Mouse (Mus musculus) left cerebral cortex, adult 11 months (tissue): ENCODE data around the gene Snrnp40.

Experiments used
- DNase-seq: peaks from one replicate; pipeline ENCODE4 v3.0.0; 2022; ENCODE audit warnings: low spot score

Gene Snrnp40

DNA sequence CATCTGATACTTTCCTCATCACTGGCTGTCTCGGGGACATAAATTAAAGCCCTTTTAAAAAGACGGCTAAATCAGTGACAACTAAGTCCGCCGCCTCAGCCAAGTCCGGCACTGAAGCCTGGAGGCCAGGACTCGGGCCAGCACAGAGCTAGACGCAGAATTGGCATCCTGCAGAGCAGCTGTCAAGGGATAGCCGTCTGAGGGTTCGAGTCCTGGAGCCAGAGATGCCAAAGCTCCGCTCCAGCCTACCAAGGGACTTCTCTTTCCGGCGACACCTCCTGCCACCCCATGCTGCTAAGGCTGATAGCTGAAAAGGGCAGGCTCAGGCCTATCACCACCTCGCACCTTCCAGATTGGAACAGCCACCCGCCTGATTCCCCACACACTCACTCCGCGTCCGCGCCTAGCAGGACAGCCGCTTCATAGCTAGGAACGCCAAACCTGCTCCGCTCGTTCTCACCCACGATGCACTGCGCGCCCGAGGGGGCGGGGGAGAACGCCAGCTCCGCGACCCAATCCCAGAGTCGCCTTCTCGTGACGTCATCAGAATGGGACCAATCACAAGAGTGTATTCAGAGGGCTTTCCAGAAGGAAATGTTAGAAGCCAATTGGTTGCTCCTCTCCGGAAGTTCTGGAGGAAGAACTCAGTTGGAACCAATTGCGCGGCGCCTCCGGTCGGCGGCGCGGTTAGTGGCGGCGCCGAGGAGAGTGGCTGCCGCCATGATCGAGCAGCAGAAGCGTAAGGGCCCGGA lies at the start of gene Snrnp40, which contains the start of gene Zcchc17:
Gene Snrnp40, plus strand, starts transcription at position 647 of the 752 bp plus-strand sequence.
Gene Zcchc17, minus strand, starts transcription at position 458 of the 752 bp plus-strand sequence.
- DNase-seq = peak; percentile 99

DNA sequence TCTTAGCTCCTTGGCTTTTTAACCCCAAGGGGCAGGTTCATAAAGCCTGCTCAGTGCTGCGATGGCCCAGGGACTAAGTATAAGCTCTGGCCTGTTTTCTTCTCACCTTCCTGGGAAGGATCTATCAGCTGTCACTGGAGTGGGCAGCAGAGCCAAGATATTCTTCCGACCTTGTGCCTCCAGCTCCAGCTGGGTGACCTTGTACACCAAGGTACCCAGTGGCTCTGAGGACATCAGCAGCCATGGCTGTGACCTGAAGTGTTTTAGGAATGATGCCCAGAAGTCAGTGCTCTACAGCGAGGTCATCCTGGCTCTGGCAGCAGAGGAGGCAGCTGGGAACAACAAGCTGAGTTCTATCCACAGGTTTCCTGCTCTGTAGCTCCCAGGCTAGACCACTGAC lies 47.4 kb upstream of the Snrnp40 start:
- DNase-seq = no peak

DNA sequence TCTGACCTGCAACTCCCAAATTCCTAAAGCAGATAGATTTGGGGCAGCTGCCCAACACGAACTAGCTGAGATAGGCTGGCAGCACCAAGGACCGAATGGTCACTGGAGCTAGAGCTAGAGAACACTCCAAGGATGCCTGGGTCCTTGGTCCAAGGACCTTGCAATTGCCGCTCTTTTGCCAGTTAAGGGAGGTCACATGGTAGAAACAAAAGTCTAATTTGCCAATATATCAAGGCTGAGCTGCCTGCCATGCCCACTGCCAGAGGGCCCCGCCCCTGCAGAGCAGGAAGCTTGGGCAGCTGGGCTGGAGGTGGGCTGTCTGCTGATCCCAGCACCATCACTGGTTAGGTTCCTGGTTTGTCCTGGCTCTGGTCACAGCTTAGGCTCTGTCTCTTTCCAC lies 46.4 kb upstream of the Snrnp40 start:
- DNase-seq = no peak

DNA sequence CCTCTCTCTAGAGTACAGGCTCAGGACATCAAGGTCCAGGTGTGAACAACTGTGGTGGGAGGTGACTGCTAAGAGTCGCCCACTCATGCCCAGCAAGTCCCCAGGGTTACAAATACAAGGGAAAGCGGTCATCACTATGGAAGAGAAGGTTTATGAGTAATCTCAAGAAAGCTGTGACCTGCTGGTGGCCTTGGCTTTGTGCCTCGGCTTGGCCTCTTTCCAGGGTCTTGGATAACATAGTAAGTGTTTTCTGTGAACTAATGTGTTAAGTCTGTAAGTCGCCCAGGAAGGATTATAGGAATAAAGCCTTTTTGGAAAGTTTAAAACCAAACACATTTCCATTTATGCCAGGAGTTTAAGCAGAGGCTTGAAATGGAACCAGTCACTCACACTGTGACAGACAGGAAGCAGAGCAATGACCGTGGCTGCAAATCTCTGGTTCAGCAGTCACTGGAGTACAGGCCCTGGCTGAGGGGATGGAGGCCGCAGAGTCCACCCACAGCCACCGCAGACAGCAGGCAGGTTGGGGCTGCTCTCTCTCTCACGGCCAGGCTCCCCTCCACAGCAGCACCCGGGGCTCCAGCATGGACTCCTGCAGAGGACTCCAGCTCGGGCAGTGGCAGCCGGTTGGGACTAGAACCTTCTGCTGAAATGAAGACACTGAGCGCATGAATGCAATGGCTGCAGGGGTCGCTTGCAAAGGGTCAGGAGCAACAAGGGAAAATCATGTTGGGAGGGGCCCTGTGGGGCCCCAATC lies 44.0 kb upstream of the Snrnp40 start:
- DNase-seq = no peak

DNA sequence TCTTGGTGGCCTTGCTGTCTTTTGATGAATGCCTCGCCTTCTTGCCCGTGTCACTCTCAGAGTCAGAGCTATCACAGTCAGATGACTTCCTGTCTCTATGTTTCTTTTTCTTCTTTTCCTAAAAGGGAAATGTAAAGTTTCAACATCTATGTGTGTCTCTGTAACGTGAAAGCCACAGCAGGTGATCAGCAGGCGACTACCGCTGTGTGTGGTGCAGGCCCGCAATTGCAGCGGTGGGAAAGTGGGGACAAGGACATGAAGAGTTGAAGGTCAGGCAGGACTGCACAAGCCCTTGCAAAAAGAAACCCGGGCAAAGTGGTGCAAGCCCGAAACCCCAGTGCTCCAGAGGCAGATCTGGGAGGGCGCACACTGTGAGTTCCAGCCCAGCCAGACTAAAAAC lies 43.2 kb upstream of the Snrnp40 start:
- DNase-seq = no peak

DNA sequence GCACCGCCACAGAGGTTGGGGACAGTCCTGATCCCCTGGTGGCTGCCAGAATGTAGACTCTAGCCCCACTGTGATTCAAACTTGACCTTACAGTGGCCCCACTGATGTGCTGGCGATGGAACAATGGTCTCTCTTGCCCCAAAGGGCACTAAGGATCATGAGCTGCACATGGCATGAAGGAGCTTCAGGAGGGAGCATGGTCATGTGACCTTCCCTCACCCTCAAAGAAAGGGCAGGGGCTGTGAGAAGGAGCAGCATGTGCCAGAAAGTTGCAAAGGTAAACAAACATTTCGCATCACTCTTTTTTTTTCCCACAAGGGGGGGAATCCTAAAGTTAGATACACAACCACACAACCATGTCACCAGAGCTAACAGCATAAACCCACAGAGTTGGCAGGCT lies 41.8 kb upstream of the Snrnp40 start:
- DNase-seq = no peak

DNA sequence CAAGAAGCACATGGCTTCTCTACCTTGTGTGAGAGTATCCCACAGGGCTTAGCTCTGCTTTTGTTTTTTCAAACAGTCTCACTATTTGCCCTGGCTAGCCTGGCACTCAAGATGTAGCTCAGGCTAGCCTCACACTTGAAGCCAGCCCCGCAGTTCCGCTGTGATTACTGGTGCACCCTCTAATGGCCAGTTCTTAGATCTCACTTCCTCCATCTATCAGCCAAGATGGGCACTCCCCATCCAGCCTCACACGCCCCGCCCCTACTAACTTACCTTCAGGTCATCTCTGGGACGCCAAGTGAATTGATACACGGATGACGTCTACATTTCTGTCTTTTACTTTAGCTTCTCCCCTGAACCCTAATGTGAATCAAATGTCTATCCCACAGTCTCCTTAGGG lies 40.4 kb upstream of the Snrnp40 start:
- DNase-seq = no peak

DNA sequence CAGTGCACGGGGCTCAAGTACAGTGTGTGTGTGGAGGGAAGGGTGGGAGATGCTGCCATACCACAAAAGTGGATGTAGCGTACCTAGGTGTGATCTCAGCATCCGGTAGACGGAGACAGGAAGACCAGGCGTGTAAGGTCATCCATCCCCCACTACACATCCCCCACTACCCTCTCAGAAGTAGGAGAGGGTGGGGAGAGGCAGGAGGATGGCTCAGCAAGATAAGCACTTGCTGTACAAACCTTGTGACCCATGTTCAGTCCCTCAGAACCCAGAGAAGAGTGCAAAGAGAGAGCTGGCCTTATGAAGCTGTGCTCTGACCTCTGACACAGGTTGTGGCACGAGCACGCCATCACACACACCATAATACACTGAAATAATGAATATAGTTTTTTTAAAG lies 38.3 kb upstream of the Snrnp40 start:
- no peak for DNase-seq

DNA sequence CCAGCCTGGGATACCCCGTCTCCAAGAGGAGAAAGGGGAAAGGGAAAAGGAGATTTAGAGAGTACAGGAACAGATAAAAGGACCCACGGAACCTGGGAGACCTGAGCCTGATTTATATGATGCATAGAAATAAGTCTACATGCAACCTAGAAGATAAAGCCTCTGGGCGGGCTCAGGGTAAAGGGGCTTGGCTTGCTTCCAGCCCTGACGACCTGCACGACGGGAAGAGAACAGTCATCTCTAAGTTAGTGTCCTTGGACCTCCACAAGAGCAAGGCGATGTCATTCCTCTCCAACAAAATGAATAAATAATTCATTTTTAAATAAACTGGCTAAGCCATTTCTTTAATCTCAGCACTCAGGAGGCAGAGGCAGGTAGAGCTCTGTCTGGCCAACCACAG lies 37.4 kb upstream of the Snrnp40 start:
- DNase-seq = no peak

DNA sequence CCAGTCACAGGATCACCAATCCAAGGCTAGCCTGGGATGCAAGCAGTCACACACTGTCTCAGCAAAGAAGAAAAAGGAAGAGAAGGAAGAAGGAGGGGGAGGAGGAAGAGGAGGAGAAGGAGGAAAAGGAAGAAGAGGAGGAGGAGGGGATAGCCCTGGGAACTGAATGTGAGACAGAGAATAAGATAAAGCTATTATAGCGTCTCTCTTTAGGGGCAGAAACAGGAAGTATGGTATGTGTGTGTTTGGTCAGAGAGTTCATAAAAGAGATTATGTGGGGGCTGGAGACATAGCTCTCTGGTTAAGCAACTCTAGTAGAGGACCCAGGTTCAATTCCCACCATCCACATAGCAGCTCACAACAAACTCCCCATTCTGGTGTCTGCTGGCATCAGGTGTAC lies 36.8 kb upstream of the Snrnp40 start:
- DNase-seq = no peak

DNA sequence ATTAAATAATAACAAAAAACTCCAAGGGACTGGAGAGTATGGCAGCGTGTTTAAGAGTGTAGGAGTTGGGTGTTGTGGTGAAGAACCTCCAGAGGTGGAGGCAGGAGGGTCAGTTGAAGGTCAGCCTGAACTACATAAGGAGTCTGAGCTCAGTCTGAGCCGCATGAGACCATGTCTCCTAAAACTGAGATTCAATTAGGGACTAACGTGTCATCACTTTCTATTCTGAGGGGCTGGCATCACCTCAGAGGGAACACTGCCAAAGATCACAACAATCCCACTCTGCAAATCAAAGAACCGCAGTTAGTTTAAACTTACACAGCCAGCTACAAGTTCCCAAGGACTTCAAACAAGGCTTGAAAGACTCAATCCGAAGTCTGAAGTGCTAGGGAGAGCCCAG lies 36.3 kb upstream of the Snrnp40 start:
- DNase-seq = no peak

DNA sequence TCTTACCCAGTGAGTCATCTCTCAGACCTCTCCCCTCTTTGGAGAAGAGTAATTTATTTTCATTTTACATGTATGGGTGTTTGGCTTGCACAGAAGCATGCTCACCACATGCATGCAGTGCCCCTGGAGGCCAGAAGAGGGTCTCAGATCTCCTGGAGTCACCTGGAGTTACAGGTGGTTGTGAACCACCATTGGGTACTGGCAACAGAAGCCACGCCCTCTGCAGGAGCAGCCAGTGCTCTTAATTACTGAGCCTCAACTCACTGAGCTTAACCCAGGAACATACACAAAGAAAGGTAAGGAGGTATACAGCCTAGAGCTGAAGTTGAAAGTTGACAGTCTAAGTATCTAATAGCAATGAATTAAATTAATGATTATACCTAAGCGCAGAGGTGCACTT lies 34.5 kb upstream of the Snrnp40 start:
- DNase-seq = no peak

DNA sequence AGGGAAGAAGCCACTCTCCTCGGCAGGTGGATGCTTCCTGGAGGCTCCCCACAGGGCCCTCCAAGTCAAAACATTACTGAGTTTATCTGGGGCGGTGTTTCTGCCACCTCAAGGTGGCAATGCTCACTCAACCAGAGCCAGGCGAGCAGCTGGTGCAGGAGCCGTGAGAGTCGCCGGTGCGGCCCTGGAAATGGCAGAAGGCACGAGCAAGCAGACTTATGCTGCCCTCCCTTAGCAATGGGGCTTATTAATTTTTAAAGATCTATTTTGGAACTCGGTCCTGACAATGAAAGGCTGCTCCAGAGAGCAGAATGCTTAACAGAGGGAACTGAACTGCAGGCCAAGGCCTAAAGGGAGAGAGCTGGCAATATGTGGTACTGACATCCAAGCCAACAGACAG lies 32.6 kb upstream of the Snrnp40 start:
- DNase-seq = no peak

DNA sequence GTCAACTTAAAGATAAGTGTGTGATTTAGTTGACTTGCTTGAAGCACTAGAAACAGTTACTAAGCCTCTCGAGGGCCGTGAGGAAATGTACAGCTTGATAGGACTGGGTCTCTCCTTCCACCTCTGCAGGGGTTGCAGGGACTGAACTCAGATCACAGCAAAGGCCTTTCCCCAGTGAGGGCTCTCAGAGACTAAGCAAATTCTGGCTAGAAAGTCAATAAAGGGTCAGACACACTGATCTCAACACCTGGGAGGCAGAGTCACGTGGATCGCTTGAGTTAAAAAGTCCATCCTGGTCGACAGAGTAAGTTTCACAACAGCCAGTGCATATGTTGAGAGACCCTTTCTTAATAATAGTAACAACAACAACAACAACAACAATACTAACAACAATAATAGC lies 24.1 kb upstream of the Snrnp40 start:
- DNase-seq = no peak

DNA sequence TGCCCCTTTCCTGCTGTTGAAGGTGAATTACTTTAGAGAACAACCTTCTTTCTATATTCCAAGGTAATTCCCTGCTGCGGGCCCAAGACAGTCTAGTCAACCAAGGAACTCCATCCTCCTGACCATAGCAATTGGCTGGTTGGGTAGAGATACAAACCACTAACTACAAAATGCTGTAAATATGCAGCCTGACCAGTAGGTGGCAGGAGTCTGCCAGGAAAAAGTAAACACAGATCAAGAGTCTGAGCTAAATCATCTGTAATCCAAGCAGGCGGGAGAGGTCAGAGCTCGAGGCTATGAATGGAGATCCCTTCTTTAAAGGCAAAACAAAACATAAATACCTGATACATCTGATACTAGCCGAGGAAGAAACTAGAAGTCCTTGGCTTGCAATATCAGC lies 18.2 kb upstream of the Snrnp40 start:
- no peak for DNase-seq

DNA sequence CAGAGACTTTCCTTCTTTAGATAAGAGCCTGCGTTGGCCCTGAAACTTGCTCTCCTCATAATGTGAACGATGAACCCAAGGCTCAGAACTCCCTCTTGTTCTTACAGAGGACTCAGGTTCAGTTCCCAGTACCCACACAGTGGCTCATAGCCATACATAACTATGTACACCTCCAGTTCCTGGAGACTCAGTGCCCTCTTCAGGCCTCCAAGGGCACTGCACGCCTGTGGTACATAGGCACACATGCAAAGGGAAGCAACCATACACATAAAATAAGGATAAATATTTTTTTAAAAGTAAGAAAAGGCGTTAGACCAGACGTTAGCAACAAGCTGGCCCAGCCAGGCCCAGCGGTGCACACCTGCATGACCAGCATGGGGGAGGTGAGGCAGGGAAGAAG lies 10.3 kb upstream of the Snrnp40 start:
- no peak for DNase-seq

DNA sequence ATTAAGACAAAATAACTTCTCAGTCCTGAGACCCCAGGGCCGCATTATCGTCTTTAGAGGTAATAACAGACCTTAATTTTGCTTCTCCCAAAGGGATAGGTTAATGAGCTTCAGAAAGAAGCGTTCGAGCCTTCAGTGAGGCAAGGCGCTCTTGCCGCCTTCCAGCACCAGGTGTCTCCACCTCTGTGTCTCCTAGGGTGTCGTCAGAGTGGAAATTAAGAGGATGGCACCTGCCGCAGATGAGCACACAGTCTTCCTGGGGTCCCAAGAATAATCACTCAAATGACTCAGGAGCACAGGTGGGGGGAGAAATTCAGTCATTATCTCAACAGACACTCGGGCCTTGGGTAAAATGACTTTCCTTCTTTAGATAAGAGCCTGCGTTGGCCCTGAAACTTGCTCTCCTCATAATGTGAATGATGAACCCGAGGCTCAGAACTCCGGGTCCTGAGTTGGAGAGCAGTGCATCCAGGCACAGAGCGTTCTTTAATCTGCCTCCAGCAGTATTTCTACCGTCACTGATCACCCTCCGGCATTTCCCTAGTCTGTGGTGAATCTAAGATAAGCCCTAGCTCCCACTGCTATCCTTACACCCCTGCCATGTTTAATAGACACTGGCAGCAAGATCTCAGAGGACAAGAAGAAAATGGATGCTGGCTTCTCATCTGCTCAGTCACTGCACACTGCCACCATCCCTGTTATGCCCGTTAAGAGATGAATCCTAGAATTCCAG lies 9.1 kb upstream of the Snrnp40 start:
- DNase-seq = no peak

DNA sequence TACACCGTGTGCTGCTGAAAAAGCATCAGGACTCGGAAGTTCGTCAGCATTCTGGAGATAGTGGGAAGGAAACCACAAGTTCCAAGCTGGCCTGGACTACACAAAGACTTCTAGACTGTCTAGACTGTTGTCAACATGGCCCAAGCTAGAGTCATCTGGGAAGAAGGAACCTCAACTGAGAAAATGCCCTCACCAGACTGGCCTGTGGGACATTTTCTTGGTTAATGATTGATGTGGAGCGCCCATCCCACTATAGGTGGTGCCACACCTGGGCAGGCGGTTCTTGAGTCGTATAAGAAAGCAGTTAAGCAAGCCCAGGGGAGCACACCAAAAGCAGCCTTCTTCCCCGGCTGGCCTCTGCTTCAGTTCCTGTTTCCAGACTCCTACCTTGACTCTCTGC lies 7.3 kb upstream of the Snrnp40 start:
- no peak for DNase-seq

DNA sequence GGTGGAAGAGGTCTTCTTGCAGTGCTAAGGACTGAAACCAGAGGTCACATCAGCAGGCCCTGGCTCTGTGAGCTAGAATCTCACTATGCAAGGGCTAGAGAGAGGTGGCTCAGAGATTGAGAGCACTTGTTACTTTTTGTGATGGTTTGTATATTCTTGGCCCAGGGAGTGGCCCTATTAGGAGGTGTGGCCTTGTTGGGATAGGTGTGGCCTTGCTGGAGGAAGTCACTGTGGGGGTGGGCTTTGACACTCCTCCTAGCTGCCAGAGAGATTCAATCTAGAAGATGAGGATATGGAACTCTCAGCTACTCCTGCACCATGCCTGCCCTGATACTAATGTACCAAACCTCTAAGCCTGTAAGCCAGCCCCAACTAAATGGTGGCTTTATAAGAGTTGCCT lies 2.0 kb upstream of the Snrnp40 start:
- DNase-seq = no peak

DNA sequence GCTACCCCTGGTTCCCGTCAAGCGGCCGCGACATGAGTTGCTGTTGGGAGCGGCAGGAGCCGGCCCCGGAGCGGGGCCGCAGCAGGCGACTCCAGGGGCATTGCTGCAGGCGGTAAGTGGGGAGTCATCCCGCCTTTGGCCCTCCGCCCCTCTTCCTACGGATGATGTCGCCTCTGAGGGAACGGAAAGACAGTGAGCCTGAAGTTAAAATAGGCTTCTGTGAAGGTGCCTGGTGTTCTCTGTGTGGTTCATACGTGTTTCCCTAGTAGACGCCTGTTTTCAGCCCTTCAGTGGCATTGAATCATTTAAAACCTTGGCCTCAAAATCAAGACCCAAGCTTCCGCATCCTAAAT lies 282 bp downstream of the Snrnp40 start:
- DNase-seq = no peak

DNA sequence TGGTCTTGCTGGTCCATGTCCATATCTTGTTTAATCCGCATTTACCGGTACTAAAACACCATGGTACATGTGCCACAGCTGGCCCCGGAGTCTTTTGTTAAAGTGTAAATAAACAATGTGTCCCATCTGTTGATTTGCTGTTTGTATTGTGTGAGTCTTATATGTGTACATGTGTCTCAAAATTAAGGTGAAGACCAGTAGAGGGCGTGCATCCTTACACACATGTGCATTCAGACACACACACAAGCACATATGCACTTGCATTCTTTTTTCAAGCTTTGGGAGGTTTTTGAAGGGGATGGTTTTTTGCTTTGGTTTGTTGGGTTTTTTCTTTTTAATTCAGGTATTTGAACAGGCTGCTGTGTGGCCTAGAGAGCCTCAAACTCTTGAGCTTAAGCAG lies 16.7 kb downstream of the Snrnp40 start:
- no peak for DNase-seq

DNA sequence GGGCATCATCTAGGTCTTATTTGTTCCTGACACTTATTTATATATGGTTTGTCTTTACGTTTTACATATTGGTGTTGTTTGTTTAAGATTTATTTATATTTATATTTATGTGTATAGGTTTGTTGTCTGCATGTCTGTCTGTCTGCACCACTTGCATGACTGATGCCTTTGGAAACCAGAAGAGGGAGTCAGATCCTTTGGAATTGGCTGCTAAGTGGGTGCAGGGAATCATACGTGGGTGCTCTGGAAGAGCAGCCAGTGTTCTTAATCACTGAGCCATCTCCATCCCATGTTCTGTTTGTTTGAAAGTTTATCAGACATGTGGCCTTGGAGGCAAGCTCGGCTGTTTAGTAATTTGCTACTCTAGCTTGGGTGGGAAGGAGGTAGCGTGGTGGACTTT lies 17.6 kb downstream of the Snrnp40 start:
- no peak for DNase-seq

DNA sequence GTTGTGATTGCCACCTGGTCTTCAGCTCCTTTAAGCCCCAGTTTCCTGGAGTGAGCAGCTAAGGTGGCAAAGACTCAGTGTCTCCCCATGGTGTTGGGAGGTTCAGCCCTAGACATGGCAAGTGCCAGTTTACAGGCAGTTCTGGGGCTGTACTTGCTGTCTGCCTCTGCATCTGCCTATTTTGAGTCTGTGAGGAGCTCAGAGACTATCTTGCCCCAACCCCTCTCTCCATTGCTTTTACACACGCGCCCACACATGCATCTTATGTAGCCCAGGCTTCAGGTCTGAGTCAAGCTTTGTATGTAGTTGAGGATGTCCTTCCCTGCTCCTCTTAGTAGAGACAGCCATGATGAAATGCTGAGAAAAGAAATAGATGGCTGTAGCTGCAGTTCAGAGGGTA lies 19.2 kb downstream of the Snrnp40 start:
- DNase-seq = no peak
